Mouse (Mus musculus) cerebellum, adult (tissue): Measurements from ENCODE around the gene Llgl2.

Source experiments
- ATAC-seq: cut with Nextera tagmentation; 2 replicates; pipeline ENCODE4 v1.9.2; 2017; ENCODE audit warnings: mild to moderate bottlenecking, moderate library complexity, mixed read lengths; ENCODE audit not compliant: insufficient number of reproducible peaks, low FRiP score, low TSS enrichment

The Llgl2 gene

GRCm38 (mm10) chr11:115823774-115824740 lies at the start of gene Llgl2:
Gene Llgl2, plus strand, starts transcription at chr11:115824049.
- ATAC-seq: peak; percentile 71; the same call in 1 of the 2 replicates

GRCm38 (mm10) chr11:115774653-115775052 lies 49.2 kb upstream of the Llgl2 start:
- no peak for ATAC-seq

GRCm38 (mm10) chr11:115775821-115776665 lies 47.8 kb upstream of the Llgl2 start:
- peak; percentile 26; the same call in 1 of the 2 replicates for ATAC-seq

DNA sequence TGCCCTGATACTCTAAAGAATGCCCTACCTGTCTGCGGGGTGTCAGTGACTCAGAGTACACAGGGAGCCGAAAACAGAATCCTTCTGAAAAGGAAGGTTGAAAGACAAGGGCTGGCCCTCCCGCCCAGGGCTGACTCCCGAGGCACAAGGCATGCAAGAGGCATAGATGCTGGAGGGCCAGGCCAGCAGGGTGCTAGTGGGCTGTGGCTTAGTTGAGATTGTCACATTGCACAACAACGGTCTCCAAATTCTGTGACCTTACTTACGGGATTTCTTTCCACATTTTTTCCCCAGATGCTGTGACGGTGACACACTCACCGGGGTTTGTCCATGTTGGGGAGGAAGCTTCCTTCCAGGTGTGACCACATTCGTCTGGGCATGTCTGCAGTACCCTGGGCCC lies 46.9 kb upstream of the Llgl2 start:
- no peak for ATAC-seq

GRCm38 (mm10) chr11:115777487-115778335 lies 46.1 kb upstream of the Llgl2 start:
- ATAC-seq: no peak

- ATAC-seq: no peak
Observed at GRCm38 (mm10) chr11:115779038-115779571, 44.7 kb upstream of the Llgl2 start.

DNA sequence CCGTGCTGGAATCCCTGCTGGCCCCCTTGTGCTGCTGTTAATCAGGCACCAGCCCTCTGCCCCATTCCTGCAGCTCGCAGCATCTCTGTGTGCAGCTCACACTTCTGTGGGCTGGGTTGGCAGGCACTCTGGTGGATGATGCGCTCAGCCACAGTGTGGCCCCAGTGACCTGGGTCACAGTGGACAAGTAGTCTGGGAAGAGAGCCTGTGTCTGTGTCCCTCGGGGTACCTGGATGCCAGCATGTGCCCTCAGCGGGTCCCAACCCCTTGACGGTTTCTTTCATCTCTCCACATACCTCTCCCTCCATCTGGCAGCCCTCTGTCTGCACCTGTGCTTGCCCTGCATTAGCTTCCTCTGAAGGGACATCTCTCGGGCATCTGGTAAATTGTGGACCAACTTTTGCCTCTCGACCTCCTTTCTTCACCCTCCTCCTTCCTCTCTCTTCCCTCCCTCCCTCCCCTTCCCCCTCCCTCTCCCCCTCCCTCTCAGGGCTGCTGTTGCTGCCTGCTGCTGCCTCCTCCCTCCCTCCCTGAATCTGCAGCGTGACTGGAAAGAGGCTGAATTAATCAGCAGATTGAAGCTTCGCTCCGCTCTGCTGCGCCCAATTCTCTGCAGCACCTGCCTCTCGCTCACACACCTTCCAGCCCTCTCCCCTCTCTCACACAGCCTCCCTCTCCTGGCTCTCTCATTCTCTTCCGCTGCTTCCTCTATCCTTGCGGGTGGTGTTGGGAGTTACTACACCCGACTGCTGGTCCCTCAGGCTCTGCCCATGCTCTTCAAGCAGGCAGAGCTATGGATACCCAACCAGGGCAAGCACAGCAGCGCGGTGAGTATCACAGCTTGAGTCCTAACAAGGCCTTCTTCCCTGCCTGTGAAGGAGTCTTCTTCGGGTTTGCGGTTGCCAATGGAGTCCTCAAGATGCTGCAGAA lies 43.4 kb upstream of the Llgl2 start:
- ATAC-seq: no peak

- ATAC-seq: no peak
Observed at GRCm38 (mm10) chr11:115786473-115786872, 37.4 kb upstream of the Llgl2 start.

DNA sequence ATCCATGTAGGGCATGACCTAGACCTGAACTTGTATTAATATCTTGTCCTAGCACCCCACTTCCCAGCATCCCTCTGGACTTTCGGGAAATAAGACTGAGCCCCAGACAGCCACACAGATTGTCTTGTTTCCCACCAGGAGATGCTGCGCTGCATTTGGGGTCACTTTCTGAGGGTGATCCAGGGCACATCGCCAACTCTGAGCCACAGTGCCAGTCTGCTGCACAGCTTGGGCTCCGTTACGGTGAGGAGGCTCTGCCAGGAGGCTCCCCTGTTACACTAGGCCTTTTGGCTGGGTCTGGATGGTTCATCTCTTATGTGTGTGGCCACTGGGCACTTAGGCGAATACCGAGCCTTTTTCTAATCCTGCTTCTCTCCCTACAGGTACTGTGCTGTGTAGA lies 34.1 kb upstream of the Llgl2 start:
- no peak for ATAC-seq

- ATAC-seq: peak; percentile 49; the same call in 1 of the 2 replicates
Observed at GRCm38 (mm10) chr11:115791919-115792318, 31.9 kb upstream of the Llgl2 start.

DNA sequence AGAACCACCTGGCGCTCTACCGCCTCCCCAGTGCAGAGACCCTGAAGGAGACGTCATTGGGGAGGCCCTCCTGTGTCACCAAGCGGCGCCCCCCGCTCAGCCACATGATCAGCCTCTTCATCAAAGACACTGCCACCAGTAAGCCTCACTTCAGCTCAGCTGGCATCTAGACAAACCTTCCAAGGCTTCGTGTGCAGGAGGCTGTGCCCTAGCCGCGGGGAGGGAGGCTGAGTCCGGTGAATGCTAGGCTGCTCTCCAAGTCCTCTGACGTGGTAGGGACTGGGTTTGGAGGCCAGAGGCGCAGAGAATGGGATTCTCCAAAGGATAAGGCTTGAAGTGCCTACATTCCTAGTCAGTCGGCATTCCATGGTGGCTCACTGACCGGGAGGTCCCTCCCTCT lies 31.5 kb upstream of the Llgl2 start:
- 0 out of 2 replicates have a peak, but pooled peaks have one; percentile 38 for ATAC-seq

- ATAC-seq: no peak
Observed at GRCm38 (mm10) chr11:115796898-115797297, 27.0 kb upstream of the Llgl2 start.

DNA sequence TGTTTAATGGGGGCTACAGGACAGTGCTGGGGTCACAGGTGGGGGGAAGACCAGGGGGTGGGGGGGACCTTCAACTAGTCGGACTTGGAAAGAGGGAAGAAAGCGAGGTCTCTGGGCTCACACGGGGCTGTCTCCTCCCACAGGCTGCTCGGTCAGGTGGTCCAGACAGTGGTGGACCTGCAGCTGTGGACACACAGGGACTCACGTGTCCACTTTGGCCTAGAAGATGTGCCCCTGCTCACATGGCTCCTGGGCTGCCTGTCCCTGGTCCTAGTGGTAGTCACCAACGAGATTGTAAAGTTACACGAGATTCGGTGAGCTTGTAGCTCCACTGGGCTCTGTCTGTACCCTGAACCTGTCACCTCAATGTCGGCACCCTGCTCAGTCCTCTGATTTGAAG lies 26.2 kb upstream of the Llgl2 start:
- ATAC-seq: no peak

- no peak for ATAC-seq
Observed at GRCm38 (mm10) chr11:115800981-115801380, 22.9 kb upstream of the Llgl2 start.

DNA sequence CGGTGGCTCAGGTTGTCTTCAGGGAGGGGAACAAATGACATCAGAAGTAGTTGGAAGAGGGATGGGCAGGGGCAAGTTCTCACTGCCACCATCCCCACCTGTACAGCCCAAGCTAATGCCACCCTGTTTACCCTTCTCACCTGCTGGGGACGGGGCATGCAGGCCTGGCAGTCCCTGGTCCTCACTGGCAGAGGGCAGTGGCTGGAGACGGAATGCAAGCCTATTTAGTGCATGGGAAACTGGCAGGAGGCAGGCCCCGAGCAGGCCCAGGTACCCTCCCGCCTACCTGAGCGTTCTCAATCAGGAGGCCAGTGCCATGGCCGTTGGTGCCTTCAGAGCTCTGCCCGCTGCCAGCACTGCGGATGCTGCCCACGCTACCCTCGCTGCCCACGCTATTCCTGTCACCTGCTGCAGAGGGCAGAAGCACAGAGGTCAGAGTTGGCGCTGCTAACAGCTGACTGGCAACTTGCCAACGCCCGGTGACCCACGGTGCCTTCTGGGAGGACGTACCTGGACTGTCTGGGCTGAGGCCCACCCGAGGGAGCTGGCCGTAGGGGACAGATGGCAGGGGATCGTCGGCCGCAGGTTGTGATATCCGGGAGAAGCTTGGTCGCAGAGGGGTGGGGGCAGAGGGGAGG lies 20.7 kb upstream of the Llgl2 start:
- no peak for ATAC-seq

GRCm38 (mm10) chr11:115805005-115805404 lies 18.8 kb upstream of the Llgl2 start:
- ATAC-seq: no peak

DNA sequence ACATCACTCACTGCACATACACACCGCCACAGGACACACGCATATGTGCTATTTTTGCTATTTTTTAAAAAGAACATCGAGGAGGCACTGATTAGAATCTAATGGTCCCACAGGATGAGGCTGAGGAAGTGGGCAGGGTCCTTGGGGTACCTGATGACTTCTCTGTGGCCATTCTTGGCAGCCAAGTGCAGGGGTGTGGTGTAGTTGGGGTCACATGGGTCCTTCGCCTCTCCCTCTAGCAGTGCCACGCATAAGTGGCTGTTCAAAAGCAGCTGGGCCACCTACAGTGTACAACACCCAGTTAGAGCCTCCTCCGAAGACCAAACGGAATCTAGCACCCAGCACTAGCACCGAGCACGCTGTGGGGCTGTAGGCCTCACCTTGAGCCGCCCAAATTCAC lies 17.7 kb upstream of the Llgl2 start:
- no peak for ATAC-seq

DNA sequence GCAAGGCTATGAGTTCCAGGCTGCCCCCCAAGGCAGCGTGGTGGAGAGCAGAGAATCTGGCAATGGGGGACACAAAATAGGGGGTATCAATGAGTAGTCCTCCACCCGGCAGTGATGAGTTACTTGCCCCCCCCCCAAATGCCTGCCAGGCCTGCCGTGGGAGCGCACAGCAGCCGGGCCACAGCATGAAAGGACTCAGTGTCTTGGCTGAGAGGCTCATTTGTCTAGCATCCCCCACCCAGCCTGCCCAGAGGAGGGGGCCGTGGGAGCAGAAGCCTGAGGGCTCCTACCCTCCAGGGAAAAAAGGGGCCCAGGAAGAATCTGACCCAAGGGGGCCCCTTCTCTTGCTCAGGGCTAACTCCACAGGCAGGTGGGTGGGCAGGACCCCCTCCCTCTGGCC lies 16.5 kb upstream of the Llgl2 start:
- no peak for ATAC-seq
